Mouse (Mus musculus) stomach, embryonic 16.5 days (tissue): ENCODE data around the gene Clcn7. TPM values are rescaled to one million over a fixed set of nuclear protein-coding genes. Genes with fewer than 3 reads are reported as not detected.

Experiments
- ATAC-seq: fragments of 200-750 bp; cut with Nextera tagmentation; 2 replicates; pipeline ENCODE4 v1.8.0; 2017; ENCODE audit warnings: moderate number of reproducible peaks, moderate TSS enrichment; ENCODE audit not compliant: insufficient read depth, low FRiP score
- H3K27ac ChIP-seq: fragments of 300-500 bp; sonication (generic); 2 replicates; pipeline ENCODE4 v1.5.1; 2014; ENCODE audit warnings: low read length
- H3K27me3 ChIP-seq: fragments of 300-500 bp; sonication (generic); 2 replicates; pipeline ENCODE4 v1.6.1; 2014; ENCODE audit warnings: low read length, control low read depth, mixed read lengths; ENCODE audit not compliant: control insufficient read depth, insufficient read depth
- H3K36me3 ChIP-seq: fragments of 300-500 bp; sonication (generic); 2 replicates; pipeline ENCODE4 v1.6.1; 2014; ENCODE audit warnings: low read length; ENCODE audit not compliant: control insufficient read depth, insufficient read depth
- H3K4me1 ChIP-seq: fragments of 300-500 bp; sonication (generic); 2 replicates; pipeline ENCODE4 v1.6.1; 2014; ENCODE audit warnings: low read length, control low read depth, mixed read lengths; ENCODE audit not compliant: control insufficient read depth, insufficient read depth
- H3K4me2 ChIP-seq: fragments of 300-500 bp; sonication (generic); 2 replicates; pipeline ENCODE4 v1.6.1; 2014; ENCODE audit warnings: low read depth, low read length, mixed read lengths
- H3K4me3 ChIP-seq: fragments of 300-500 bp; sonication (generic); replicated peaks from 2 replicates; pipeline ENCODE4 v1.5.1; 2014; ENCODE audit warnings: mild to moderate bottlenecking, low read length
- H3K9ac ChIP-seq: fragments of 300-500 bp; sonication (generic); 2 replicates; pipeline ENCODE4 v1.6.1; 2014; ENCODE audit warnings: low read length
- H3K9me3 ChIP-seq: fragments of 300-500 bp; sonication (generic); replicated peaks from 2 replicates; pipeline ENCODE4 v1.6.1; 2016; ENCODE audit warnings: low read length, control low read depth; ENCODE audit not compliant: control insufficient read depth
- WGBS: fragments of 180-500 bp; shearing (Covaris S2); extraction: QIAGEN DNeasy Blood & Tissue Kit; methylation state at CpG from one replicate; pipeline ENCODE4 v1.1.7; 2014; 5-methylcytosine and 5-hydroxymethylcytosine counted together
- polyA plus RNA-seq: library from polyadenylated mRNA; unstranded; fragments of >200 nt; fragmentation: Nextera tagmentation; extraction: Ambion mirVana; gene quantifications from 2 replicates; pipeline ENCODE4 v1.2.1, GENCODE M21; 2015

The Clcn7 gene
- polyA plus RNA-seq, 1 experiment from 2014 or later, result 21.4 TPM

- H3K4me3 ChIP-seq, result no peak within 1 kb of the TSS
- H3K27me3 ChIP-seq, result no peaks in the 10 kb centered on the region
- no peak for ATAC-seq
- H3K9ac ChIP-seq, result no peak within 1 kb of the TSS
- 95% methylated on average over 1 of the region's 1 CpGs for WGBS
- H3K9me3 ChIP-seq, result no peaks in the 10 kb centered on the region
- H3K4me2 ChIP-seq, result no peak within 1 kb of the TSS
- H3K36me3 ChIP-seq, result peaks cover 4% of the 10 kb centered on the region
- H3K27ac ChIP-seq, result 0 out of 2 replicates have a peak within 1 kb of the TSS, but pooled peaks have one; percentile 1
- peaks cover 5% of the 10 kb centered on the region; the same call in 1 of the 2 replicates for H3K4me1 ChIP-seq
Observed at GRCm38 (mm10) chr17:25162161-25162560, 29.0 kb downstream of the Clcn7 start, which contains the start of gene Ccdc154. Gene Ccdc154 (plus strand): TSS chr17:25162461.

- H3K9me3 ChIP-seq, result no peaks in the 10 kb centered on the region
Observed at GRCm38 (mm10) chr17:25163387-25163786, 30.2 kb downstream of the Clcn7 start.

GRCm38 (mm10) chr17:25164770-25165169, 31.6 kb downstream of the Clcn7 start:
- no peak for ATAC-seq
- Histone ChIP-seq H3K9me3 (no peaks in the 10 kb centered on the region), H3K4me3 (no peak overlapping the region), H3K4me1 (peaks cover 5% of the 10 kb centered on the region; the same call in 1 of the 2 replicates), H3K27me3 (no peaks in the 10 kb centered on the region), H3K9ac (no peak overlapping the region), H3K36me3 (peaks cover 3% of the 10 kb centered on the region; the same call in 1 of the 2 replicates), H3K27ac (no peak overlapping the region), H3K4me2 (no peak overlapping the region)
- 80% methylated on average over 3 of the region's 3 CpGs for WGBS

More at GRCm38 (mm10) chr17:25163387-25163786, 30.2 kb downstream of the Clcn7 start:
- no peak overlapping the region for H3K4me3 ChIP-seq
- 65% methylated on average over 7 of the region's 7 CpGs for WGBS
- H3K27ac ChIP-seq, result 0 out of 2 replicates have a peak overlapping the region, but pooled peaks have one; percentile 1
- H3K9ac ChIP-seq, result no peak overlapping the region; the same call in 1 of the 2 replicates
- ATAC-seq, result peak; percentile 52; the same call in 1 of the 2 replicates
- H3K4me2 ChIP-seq, result no peak overlapping the region
- H3K36me3 ChIP-seq, result peaks cover 4% of the 10 kb centered on the region; the same call in 1 of the 2 replicates
- H3K27me3 ChIP-seq, result no peaks in the 10 kb centered on the region
- H3K4me1 ChIP-seq, result peaks cover 5% of the 10 kb centered on the region; the same call in 1 of the 2 replicates

- Histone ChIP-seq H3K27me3 (no peaks in the 10 kb centered on the region), H3K4me3 (no peak overlapping the region), H3K4me2 (no peak overlapping the region), H3K27ac (no peak overlapping the region), H3K4me1 (peaks cover 5% of the 10 kb centered on the region; the same call in 1 of the 2 replicates), H3K9ac (no peak overlapping the region; the same call in 1 of the 2 replicates), H3K36me3 (no peaks in the 10 kb centered on the region), H3K9me3 (no peaks in the 10 kb centered on the region)
- no peak for ATAC-seq
- WGBS, result 32% methylated on average over 6 of the region's 6 CpGs
Observed at GRCm38 (mm10) chr17:25165970-25166671, 32.9 kb downstream of the Clcn7 start.

GRCm38 (mm10) chr17:25169706-25170105, 36.5 kb downstream of the Clcn7 start:
- no peak for ATAC-seq
- WGBS, result 93% methylated on average over 2 of the region's 2 CpGs

GRCm38 (mm10) chr17:25172558-25172957, 39.4 kb downstream of the Clcn7 start:
- no peaks in the 10 kb centered on the region for H3K4me1 ChIP-seq
- no peak overlapping the region for H3K4me3 ChIP-seq
- H3K9ac ChIP-seq, result no peak overlapping the region
- H3K4me2 ChIP-seq, result no peak overlapping the region
- H3K27me3 ChIP-seq, result no peaks in the 10 kb centered on the region
- H3K36me3 ChIP-seq, result no peaks in the 10 kb centered on the region
- no peaks in the 10 kb centered on the region for H3K9me3 ChIP-seq
- H3K27ac ChIP-seq, result no peak overlapping the region
- no peak for ATAC-seq
- WGBS, result 79% methylated on average over 3 of the region's 3 CpGs

More at GRCm38 (mm10) chr17:25169706-25170105, 36.5 kb downstream of the Clcn7 start:
- Histone ChIP-seq H3K36me3 (no peaks in the 10 kb centered on the region), H3K9me3 (no peaks in the 10 kb centered on the region), H3K27me3 (no peaks in the 10 kb centered on the region), H3K27ac (no peak overlapping the region), H3K4me2 (no peak overlapping the region), H3K4me3 (no peak overlapping the region), H3K4me1 (peaks cover 5% of the 10 kb centered on the region; the same call in 1 of the 2 replicates), H3K9ac (no peak overlapping the region)

DNA sequence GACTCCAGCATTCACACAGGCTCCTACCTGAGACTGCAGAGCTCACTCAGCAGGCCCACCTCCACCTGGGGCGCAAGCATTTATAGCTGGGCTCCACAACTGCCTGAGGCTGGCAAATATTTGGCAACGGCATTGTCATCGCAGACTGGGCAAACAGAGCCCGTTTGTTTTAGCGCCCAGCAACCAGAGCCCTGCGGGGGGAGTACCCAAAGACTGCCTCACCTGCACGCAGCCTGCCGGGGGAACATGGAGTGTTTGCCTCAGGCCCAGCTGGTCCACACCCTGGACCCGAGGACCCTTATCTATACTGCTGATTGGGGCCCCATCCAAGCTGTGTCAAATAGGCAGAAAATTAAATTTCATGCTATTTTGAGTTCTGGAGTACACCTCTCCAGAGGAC, 42.2 kb downstream of the Clcn7 start, which contains the start of gene Gm38655:
Gene Gm38655, minus strand, starts transcription at position 61 of the 400 bp plus-strand sequence.
- Histone ChIP-seq H3K36me3 (no peaks in the 10 kb centered on the region), H3K9me3 (no peaks in the 10 kb centered on the region), H3K27ac (peak within 1 kb of the TSS; percentile 60; the same call in 1 of the 2 replicates), H3K9ac (no peak within 1 kb of the TSS), H3K4me3 (0 out of 2 replicates have a peak within 1 kb of the TSS, but pooled peaks have one; percentile 6), H3K27me3 (no peaks in the 10 kb centered on the region), H3K4me2 (peak within 1 kb of the TSS; percentile 28), H3K4me1 (no peaks in the 10 kb centered on the region)
- ATAC-seq, result peak; percentile 89
- 52% methylated on average over 9 of the region's 9 CpGs for whole genome bisulfite sequencing

DNA sequence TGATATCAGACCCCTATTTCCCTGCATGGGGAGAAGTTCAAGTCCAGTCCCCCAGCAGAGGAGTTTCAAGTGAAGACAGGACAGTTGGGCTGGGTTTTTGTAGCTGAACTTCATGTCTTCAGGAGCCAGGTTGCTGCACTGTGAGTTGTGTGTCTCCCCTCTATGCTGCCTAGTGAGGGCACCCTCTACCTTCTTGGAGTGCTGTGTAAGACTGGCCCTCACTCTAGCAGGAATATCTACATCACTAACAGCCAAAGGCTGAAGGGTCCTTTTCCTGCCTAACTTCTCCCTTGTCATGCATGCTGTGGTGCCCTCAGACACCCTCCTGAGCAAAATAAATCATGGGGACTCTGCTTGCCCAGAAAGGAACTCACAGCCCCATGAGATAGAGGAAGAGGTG, 50.0 kb downstream of the Clcn7 start:
- H3K4me3 ChIP-seq, result peak overlapping the region; percentile 86
- H3K4me1 ChIP-seq, result peaks cover 17% of the 10 kb centered on the region
- no peak for ATAC-seq
- no peak overlapping the region for H3K27ac ChIP-seq
- H3K4me2 ChIP-seq, result peak overlapping the region; percentile 85; the same call in 1 of the 2 replicates
- H3K36me3 ChIP-seq, result no peaks in the 10 kb centered on the region
- H3K9me3 ChIP-seq, result no peaks in the 10 kb centered on the region
- no peaks in the 10 kb centered on the region for H3K27me3 ChIP-seq
- peak overlapping the region; percentile 79 for H3K9ac ChIP-seq

DNA sequence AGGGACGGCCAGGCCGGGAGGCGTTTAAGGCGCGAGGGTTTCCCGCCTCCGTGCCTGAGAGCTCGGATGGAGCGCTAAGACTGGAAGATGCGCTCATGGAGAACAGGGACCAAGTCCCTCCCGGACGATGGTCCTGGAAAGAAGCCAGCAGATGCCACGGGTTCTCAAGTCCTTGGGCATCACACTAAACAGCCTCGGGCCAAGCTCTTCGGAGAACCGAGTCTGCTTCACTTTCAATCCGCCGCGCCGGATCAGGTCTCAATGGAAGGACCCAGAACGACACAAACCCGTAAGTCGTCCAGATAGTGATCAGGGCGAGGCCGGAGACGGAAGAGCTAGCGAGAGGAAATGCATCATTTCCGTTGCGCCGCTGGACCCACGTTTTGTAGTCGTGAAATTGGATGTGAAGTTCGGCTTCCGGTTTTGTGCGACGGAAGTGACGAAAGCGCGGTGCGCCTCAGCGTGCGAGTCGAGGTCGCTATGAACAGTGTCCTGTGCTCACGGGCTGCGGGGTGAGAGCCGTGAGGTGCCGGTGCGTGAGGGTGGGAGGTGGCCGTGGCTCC, 51.0 kb downstream of the Clcn7 start, which contains the start of gene BC003965:
Gene BC003965, plus strand, starts transcription at position 426 of the 563 bp plus-strand sequence.
- Histone ChIP-seq H3K4me3 (peak within 1 kb of the TSS; percentile 86), H3K27ac (peak within 1 kb of the TSS; percentile 88), H3K4me2 (peak within 1 kb of the TSS; percentile 96), H3K27me3 (no peaks in the 10 kb centered on the region), H3K36me3 (no peaks in the 10 kb centered on the region), H3K9me3 (no peaks in the 10 kb centered on the region), H3K4me1 (peaks cover 18% of the 10 kb centered on the region), H3K9ac (peak within 1 kb of the TSS; percentile 79)
- peak; percentile 88 for ATAC-seq
- under 1% methylated on average over 50 of the region's 50 CpGs for WGBS
